Mouse (Mus musculus): Measurements from ENCODE around the gene Gck.
"Not testable (repeated sequence)": the region's sequence is repeated elsewhere in the genome, so short reads cannot be mapped to it uniquely, and the experiment has no call there.

Gck gene

GRCm38 (mm10) chr11:5908642-5909041 is 41.2 kb downstream of the Gck start:
- DNase-seq (ENCODE audit: low read depth, low spot score), result no peak

- no peak for DNase-seq (ENCODE audit: low read depth, low spot score)
Measured at GRCm38 (mm10) chr11:5907096-5907495, 42.8 kb downstream of the Gck start.

GRCm38 (mm10) chr11:5905778-5906518 is 43.9 kb downstream of the Gck start:
- no peak for DNase-seq (ENCODE audit: low read depth, low spot score)

- DNase-seq (ENCODE audit: low read depth, low spot score), result no peak
Measured at GRCm38 (mm10) chr11:5904871-5905270, 45.0 kb downstream of the Gck start.

- no peak for DNase-seq (ENCODE audit: low read depth, low spot score)
Measured at GRCm38 (mm10) chr11:5904357-5904756, 45.5 kb downstream of the Gck start.

- no peak for DNase-seq (ENCODE audit: low read depth, low spot score)
Measured at GRCm38 (mm10) chr11:5903844-5904243, 46.0 kb downstream of the Gck start.

- no peak for DNase-seq (ENCODE audit: low read depth, low spot score)
Measured at GRCm38 (mm10) chr11:5902390-5902789, 47.5 kb downstream of the Gck start.

- DNase-seq (ENCODE audit: low read depth, low spot score), result no peak
Measured at GRCm38 (mm10) chr11:5901950-5902349, 47.9 kb downstream of the Gck start.

GRCm38 (mm10) chr11:5901320-5901719 is 48.6 kb downstream of the Gck start:
- DNase-seq (ENCODE audit: low read depth, low spot score), result no peak

GRCm38 (mm10) chr11:5899286-5899685 is 50.6 kb downstream of the Gck start:
- DNase-seq (ENCODE audit: low read depth, low spot score), result no peak

- no peak for DNase-seq (ENCODE audit: low read depth, low spot score)
Measured at GRCm38 (mm10) chr11:5898531-5898930, 51.4 kb downstream of the Gck start, which contains the start of gene Myl7. TSS of gene Myl7 (minus strand) at chr11:5898782.

- no peak for DNase-seq (ENCODE audit: low read depth, low spot score)
Measured at GRCm38 (mm10) chr11:5897839-5898238, 52.0 kb downstream of the Gck start.

- no peak for DNase-seq (ENCODE audit: low read depth, low spot score)
Measured at GRCm38 (mm10) chr11:5897230-5897629, 52.7 kb downstream of the Gck start.

GRCm38 (mm10) chr11:5893807-5894206 is 56.1 kb downstream of the Gck start:
- no peak for DNase-seq (ENCODE audit: low read depth, low spot score)

GRCm38 (mm10) chr11:5892810-5893368 is 57.0 kb downstream of the Gck start:
- no peak for DNase-seq (ENCODE audit: low read depth, low spot score)

- no peak for DNase-seq (ENCODE audit: low read depth, low spot score)
Measured at GRCm38 (mm10) chr11:5892151-5892591, 57.7 kb downstream of the Gck start.

- not testable (repeated sequence) for DNase-seq (ENCODE audit: low read depth, low spot score)
Measured at GRCm38 (mm10) chr11:5888563-5888962, 61.3 kb downstream of the Gck start.

- no peak for DNase-seq (ENCODE audit: low read depth, low spot score)
Measured at GRCm38 (mm10) chr11:5887250-5887649, 62.6 kb downstream of the Gck start.

- DNase-seq (ENCODE audit: low read depth, low spot score), result no peak
Measured at GRCm38 (mm10) chr11:5886187-5886586, 63.7 kb downstream of the Gck start.

GRCm38 (mm10) chr11:5882518-5882917 is 67.4 kb downstream of the Gck start:
- no peak for DNase-seq (ENCODE audit: low read depth, low spot score)

- DNase-seq (ENCODE audit: low read depth, low spot score), result no peak
Measured at GRCm38 (mm10) chr11:5879905-5880304, 70.0 kb downstream of the Gck start.

GRCm38 (mm10) chr11:5878661-5879060 is 71.2 kb downstream of the Gck start:
- DNase-seq (ENCODE audit: low read depth, low spot score), result no peak

GRCm38 (mm10) chr11:5877921-5878526 is 71.9 kb downstream of the Gck start, which contains the start of gene Pold2:
TSS of gene Pold2 (minus strand) at chr11:5878292.
- DNase-seq (ENCODE audit: low read depth, low spot score), result peak; percentile 95

Measured in telencephalon, adult 2 months (tissue).